In genomic region chr13:43995623-43996022, GRCm38 (mm10) we compare ENCODE assay signal across 16 mouse cellular contexts.
DNase-seq lines count a peak whose midpoint lies in the region; ATAC-seq lines count a peak whose summit lies in the region.
"Had no signal": no experiment of that assay in that cellular context is flagged by ENCODE, and none has a peak within 500 bp of the region (broad histone marks: within the 10 kb centered on the region; RNA-seq: fewer than 3 reads in every experiment).

No protein-coding gene starts in this region.

- no peak overlapping the region for H3K4me3 ChIP-seq in lung, embryonic 16.5 days (ENCODE audit: low read length)
- no peak overlapping the region for H3K4me3 ChIP-seq in hindbrain, embryonic 10.5 days
- H3K4me3 ChIP-seq: hindbrain, embryonic 13.5 days; limb, embryonic 12.5 days had no signal

- H3K4me2 ChIP-seq in lung, embryonic 16.5 days (ENCODE audit: low read depth, low read length): no peak overlapping the region
- H3K4me2 ChIP-seq: hindbrain, embryonic 13.5 days; limb, embryonic 12.5 days had no signal

- H3K4me1 ChIP-seq in lung, embryonic 16.5 days (replicated peaks; ENCODE audit: control insufficient read depth, insufficient read depth, low read length): peaks cover 18% of the 10 kb centered on the region
- peaks cover 13% of the 10 kb centered on the region; the same call in 1 of the 2 replicates for H3K4me1 ChIP-seq in hindbrain, embryonic 10.5 days (replicated peaks)

- no peak overlapping the region for H3K9ac ChIP-seq in lung, embryonic 16.5 days (ENCODE audit: low read length)
- H3K9ac ChIP-seq: hindbrain, embryonic 13.5 days; limb, embryonic 12.5 days had no signal

- H3K36me3 ChIP-seq in lung, embryonic 16.5 days (ENCODE audit: control insufficient read depth, insufficient read depth, low read length): no peaks in the 10 kb centered on the region
- H3K36me3 ChIP-seq in hindbrain, embryonic 10.5 days: no peaks in the 10 kb centered on the region
- H3K36me3 ChIP-seq: hindbrain, embryonic 13.5 days; limb, embryonic 12.5 days had no signal

- intact Hi-C loops in heart, postnatal 14 days (cut with DNase I): no loop called here

- no peaks in the 10 kb centered on the region for H3K9me3 ChIP-seq in lung, embryonic 16.5 days (ENCODE audit: control insufficient read depth, low read length)
- no peaks in the 10 kb centered on the region for H3K9me3 ChIP-seq in hindbrain, embryonic 10.5 days
- H3K9me3 ChIP-seq: hindbrain, embryonic 13.5 days; limb, embryonic 12.5 days had no signal

- peak; percentile 29 for DNase-seq in ZHBTc4 (ENCODE audit: low read depth, low spot score)
- peak; percentile 81 for DNase-seq in adrenal gland, adult 2 months
- DNase-seq in heart, postnatal 14 days: peak; percentile 27 to 32
- no peak for DNase-seq in testis, postnatal 14 days (ENCODE audit: low spot score)
- DNase-seq in hindbrain, embryonic 10.5 days (ENCODE audit: low spot score): no peak
- no peak for DNase-seq in spleen, postnatal 14 days (ENCODE audit: low spot score in 2 of 2)
- DNase-seq: cerebellum, adult 18-20 months; gastrocnemius, postnatal 25 days had no signal

- H3K27me3 ChIP-seq in lung, embryonic 16.5 days (ENCODE audit: control insufficient read depth, insufficient read depth, low read depth, low read length): no peaks in the 10 kb centered on the region
- peaks cover 4% of the 10 kb centered on the region; the same call in 1 of the 2 replicates for H3K27me3 ChIP-seq in hindbrain, embryonic 10.5 days (ENCODE audit: insufficient read depth, poor library complexity, severe bottlenecking)
- H3K27me3 ChIP-seq: CH12.LX; limb, embryonic 12.5 days; Patski had no signal

- no peak overlapping the region for H3K27ac ChIP-seq in lung, embryonic 16.5 days (ENCODE audit: low read length)
- no peak overlapping the region for H3K27ac ChIP-seq in hindbrain, embryonic 10.5 days
- H3K27ac ChIP-seq: hindbrain, embryonic 13.5 days; kidney, postnatal 0 days; limb, embryonic 12.5 days; stomach, postnatal 0 days had no signal

- peak; percentile 34; the same call in 1 of the 2 replicates for ATAC-seq in lung, embryonic 16.5 days (ENCODE audit: low read depth)
- ATAC-seq: forebrain, embryonic 16.5 days; Patski had no signal

- 26% methylated on average over 3 of the region's 3 CpGs for WGBS in lung, embryonic 16.5 days
- 72% methylated on average over 3 of the region's 3 CpGs for WGBS in hindbrain, embryonic 10.5 days

Comparison
In these comparisons a context has a peak if more than half of its experiments do, and no peak if none do; other contexts are left out.
1. DNase-seq: peak in ZHBTc4 (single experiment), adrenal gland, adult 2 months (single experiment) and heart, postnatal 14 days (2 of 2); none in testis, postnatal 14 days (single experiment), hindbrain, embryonic 10.5 days (single experiment) and spleen, postnatal 14 days (0 of 2).